Mouse (Mus musculus): ENCODE measurements at regions not wholly inside any gene's neighbourhood (a gene's known extent, or its start where the extent isn't known, plus 50 kb on each side); places are given as distances from the start of the nearest gene placed in this dataset.

DNA sequence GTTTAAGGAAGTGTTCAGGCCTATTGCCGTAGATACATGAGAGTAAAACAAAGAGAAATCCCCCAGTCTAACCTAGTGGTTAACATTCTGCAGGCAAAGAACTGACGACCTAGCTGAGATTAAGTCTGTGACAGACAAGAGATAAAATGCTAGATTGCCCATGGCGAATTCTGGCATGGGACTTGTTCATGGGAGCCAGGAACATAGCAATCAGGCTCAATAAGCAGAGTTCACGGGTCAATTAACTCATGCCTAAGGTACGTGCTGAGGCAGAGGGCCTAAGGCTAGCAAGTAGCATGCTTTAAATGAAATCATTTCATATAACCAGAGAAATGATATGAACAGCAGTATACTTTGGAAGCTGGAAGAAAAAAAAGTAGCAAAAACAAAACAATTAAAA, 1119.2 kb upstream of the Adgrl2 start:
- H3K27me3 ChIP-seq (ENCODE audit: insufficient read depth, poor library complexity, severe bottlenecking) = no peaks in the 10 kb centered on the region
- no peaks in the 10 kb centered on the region for H3K36me3 ChIP-seq
- no peak overlapping the region for H3K4me3 ChIP-seq
- H3K4me1 ChIP-seq (replicated peaks) = no peaks in the 10 kb centered on the region
- no peak for DNase-seq (ENCODE audit: low spot score)
- no peak overlapping the region for H3K27ac ChIP-seq
- no peaks in the 10 kb centered on the region for H3K9me3 ChIP-seq
- WGBS = 73% methylated on average over 5 of the region's 5 CpGs

DNA sequence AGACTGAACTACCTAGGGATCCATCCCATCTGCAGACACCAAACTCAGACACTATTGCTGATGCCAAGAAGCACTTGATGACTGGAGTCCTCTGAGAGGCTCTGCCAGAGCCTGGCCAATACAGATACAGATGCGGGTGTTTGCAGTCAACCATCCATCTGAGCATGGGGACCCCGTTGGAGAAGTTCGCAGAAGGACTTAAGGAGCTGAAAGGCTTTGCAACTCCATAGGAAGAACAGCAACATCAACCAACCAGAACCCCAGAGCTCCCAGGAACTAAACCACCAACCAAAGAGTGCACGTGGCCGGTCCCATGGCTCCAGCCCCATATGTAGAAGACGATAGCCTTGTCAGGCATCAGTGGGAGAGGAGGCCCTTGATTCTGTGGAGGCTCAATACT, 1121.9 kb upstream of the Adgrl2 start:
- DNase-seq (ENCODE audit: low spot score) = no peak

DNA sequence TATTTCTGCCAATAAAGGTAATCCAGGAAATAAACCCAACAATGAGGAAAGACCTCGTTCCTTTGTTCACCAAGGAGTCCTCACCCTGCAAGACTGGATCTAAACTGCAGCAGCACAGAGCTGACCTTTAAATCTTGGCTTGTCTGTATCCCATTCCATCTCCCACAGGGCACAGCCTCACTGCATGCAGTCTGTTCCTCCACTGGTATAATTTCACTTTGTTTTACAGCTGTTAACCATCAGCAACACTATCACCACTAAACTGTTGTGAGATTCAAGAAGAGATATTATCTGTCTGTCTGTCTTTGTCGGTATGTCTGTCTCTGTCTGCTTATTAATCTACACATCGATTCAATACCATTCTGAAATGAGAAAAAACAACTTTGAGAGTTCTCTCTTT, 1129.5 kb upstream of the Adgrl2 start:
- Histone ChIP-seq H3K27ac (no peak overlapping the region), H3K9me3 (no peaks in the 10 kb centered on the region), H3K4me1 (replicated peaks) (no peaks in the 10 kb centered on the region), H3K36me3 (no peaks in the 10 kb centered on the region), H3K27me3 (ENCODE audit: insufficient read depth, poor library complexity, severe bottlenecking) (no peaks in the 10 kb centered on the region), H3K4me3 (no peak overlapping the region)
- DNase-seq (ENCODE audit: low spot score) = no peak
- 70% methylated on average over 3 of the region's 3 CpGs for WGBS

More for the DNA sequence above, 1121.9 kb upstream of the Adgrl2 start:
- Histone ChIP-seq H3K4me3 (no peak overlapping the region), H3K36me3 (no peaks in the 10 kb centered on the region), H3K27me3 (ENCODE audit: insufficient read depth, poor library complexity, severe bottlenecking) (no peaks in the 10 kb centered on the region), H3K4me1 (replicated peaks) (no peaks in the 10 kb centered on the region), H3K9me3 (no peaks in the 10 kb centered on the region), H3K27ac (no peak overlapping the region)
- 92% methylated on average over 6 of the region's 6 CpGs for WGBS

DNA sequence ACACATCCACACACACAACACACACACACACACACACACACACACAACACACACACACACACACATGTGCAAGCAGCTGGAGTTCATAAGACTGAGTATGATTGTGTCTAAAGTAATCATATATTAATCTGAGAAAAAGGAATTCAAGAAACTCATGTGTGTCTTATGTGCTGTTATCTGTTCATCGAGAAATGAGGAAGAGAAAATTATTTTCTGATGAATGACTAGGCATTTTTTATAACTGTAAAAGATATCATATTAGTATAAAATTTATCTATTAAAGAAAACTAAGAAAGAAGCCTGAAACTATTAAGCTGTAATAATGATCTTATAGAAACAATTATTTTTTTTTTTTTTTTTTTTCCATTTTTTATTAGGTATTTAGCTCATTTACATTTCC, 1156.3 kb upstream of the Adgrl2 start:
- no peaks in the 10 kb centered on the region for H3K36me3 ChIP-seq
- no peaks in the 10 kb centered on the region for H3K9me3 ChIP-seq
- H3K4me3 ChIP-seq = no peak overlapping the region
- H3K4me1 ChIP-seq (replicated peaks) = no peaks in the 10 kb centered on the region
- no peak overlapping the region for H3K27ac ChIP-seq
- no peaks in the 10 kb centered on the region for H3K27me3 ChIP-seq (ENCODE audit: insufficient read depth, poor library complexity, severe bottlenecking)
- WGBS = 88% methylated on average over 1 of the region's 1 CpGs
- no peak for DNase-seq (ENCODE audit: low spot score)

GRCm38 (mm10) chr3:150151152-150151822, 1160.9 kb upstream of the Adgrl2 start:
- Histone ChIP-seq H3K4me3 (no peak overlapping the region), H3K27ac (no peak overlapping the region), H3K9me3 (no peaks in the 10 kb centered on the region), H3K27me3 (ENCODE audit: insufficient read depth, poor library complexity, severe bottlenecking) (no peaks in the 10 kb centered on the region), H3K4me1 (replicated peaks) (no peaks in the 10 kb centered on the region), H3K36me3 (no peaks in the 10 kb centered on the region)
- DNase-seq (ENCODE audit: low spot score) = no peak
- WGBS = 84% methylated on average over 7 of the region's 7 CpGs

DNA sequence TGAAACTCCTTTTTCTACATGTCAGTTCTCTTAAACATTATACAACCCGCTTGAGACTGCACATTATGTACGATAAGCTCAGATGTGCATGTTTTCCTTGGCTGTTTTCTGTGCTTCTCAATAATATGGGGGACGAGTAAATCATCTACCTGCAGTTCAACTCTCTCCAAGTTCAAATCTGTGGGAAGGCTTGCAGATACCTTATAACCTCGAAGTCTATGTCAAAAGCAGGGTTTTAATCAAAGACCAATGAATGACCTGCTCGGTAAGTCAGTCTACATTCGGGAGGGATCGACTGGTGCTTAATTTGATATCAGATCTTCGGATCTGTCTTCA, 1161.4 kb upstream of the Adgrl2 start:
- 91% methylated on average over 8 of the region's 8 CpGs for WGBS
- Histone ChIP-seq H3K4me3 (no peak overlapping the region), H3K4me1 (replicated peaks) (no peaks in the 10 kb centered on the region), H3K27ac (no peak overlapping the region), H3K36me3 (no peaks in the 10 kb centered on the region), H3K9me3 (no peaks in the 10 kb centered on the region), H3K27me3 (ENCODE audit: insufficient read depth, poor library complexity, severe bottlenecking) (no peaks in the 10 kb centered on the region)
- DNase-seq (ENCODE audit: low spot score) = no peak

DNA sequence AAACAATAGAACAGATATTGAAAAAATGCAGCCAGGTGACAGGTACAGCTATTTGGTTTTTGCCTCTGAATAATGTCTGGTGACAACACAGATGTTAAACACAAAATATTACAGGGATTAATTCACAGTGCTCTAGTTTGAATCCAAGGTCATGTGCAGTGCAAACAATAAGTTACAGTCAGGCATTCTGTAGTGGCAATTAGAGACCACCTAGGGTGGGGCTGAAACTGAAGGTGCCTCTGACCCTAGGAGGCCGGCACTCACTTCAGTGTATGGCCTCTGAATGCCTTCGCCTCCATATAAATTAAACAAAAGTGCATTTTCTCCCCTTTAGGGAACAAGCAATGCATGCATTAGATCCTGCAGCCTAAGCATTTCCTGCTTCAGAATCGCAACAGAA, 1162.5 kb upstream of the Adgrl2 start:
- Histone ChIP-seq H3K27me3 (ENCODE audit: insufficient read depth, poor library complexity, severe bottlenecking) (no peaks in the 10 kb centered on the region), H3K27ac (no peak overlapping the region), H3K4me3 (no peak overlapping the region), H3K9me3 (no peaks in the 10 kb centered on the region), H3K4me1 (replicated peaks) (no peaks in the 10 kb centered on the region), H3K36me3 (no peaks in the 10 kb centered on the region)
- WGBS = 70% methylated on average over 3 of the region's 3 CpGs
- DNase-seq (ENCODE audit: low spot score) = no peak

GRCm38 (mm10) chr3:150185807-150186206, 1195.5 kb upstream of the Adgrl2 start:
- no peaks in the 10 kb centered on the region for H3K4me1 ChIP-seq (replicated peaks)
- H3K27ac ChIP-seq = no peak overlapping the region
- H3K36me3 ChIP-seq = no peaks in the 10 kb centered on the region
- H3K27me3 ChIP-seq (ENCODE audit: insufficient read depth, poor library complexity, severe bottlenecking) = no peaks in the 10 kb centered on the region
- no peak overlapping the region for H3K4me3 ChIP-seq
- no peak for DNase-seq (ENCODE audit: low spot score)
- 89% methylated on average over 2 of the region's 2 CpGs for WGBS
- no peaks in the 10 kb centered on the region for H3K9me3 ChIP-seq

DNA sequence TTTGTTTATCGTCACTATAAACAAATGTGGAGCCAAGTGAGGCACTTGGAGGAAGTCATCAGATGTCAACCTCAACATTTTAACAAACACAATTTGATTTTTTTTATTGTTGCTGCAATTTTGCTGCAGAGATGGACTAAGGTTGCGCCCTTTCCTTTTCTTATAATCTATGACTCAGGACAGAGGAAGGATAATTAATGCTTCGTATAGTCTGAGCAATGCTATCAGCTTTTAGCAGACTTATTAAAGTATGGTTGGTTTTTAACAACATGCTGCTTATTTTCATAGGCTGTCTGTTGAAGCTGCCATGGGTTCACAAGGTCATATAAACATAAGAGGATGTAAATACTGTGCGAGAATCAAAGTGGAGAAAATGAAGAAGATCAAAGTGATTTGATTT, 1202.8 kb upstream of the Adgrl2 start:
- 79% methylated on average over 4 of the region's 4 CpGs for WGBS
- Histone ChIP-seq H3K27ac (no peak overlapping the region), H3K4me3 (no peak overlapping the region), H3K4me1 (replicated peaks) (no peaks in the 10 kb centered on the region), H3K36me3 (no peaks in the 10 kb centered on the region), H3K9me3 (no peaks in the 10 kb centered on the region), H3K27me3 (ENCODE audit: insufficient read depth, poor library complexity, severe bottlenecking) (no peaks in the 10 kb centered on the region)
- no peak for DNase-seq (ENCODE audit: low spot score)

DNA sequence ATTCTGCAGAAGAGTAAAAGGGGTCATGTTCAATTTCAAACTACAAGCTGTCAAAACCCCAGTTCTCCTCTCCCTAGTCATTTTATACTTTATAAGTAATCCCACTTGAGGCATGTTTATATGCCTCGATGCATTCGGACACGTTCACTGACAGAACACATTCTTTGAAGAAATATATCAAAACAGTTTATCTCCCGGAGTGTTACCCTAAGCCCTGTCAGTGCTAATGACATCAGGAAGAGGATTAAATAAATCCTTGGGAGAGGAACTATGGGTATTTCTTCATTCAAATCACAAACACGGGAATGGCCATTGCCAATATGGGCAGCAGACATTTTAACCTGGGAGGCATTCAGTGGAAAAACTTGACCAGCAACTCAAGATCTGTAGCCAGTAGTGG, 1208.1 kb upstream of the Adgrl2 start:
- Histone ChIP-seq H3K36me3 (no peaks in the 10 kb centered on the region), H3K27me3 (ENCODE audit: insufficient read depth, poor library complexity, severe bottlenecking) (no peaks in the 10 kb centered on the region), H3K4me1 (replicated peaks) (no peaks in the 10 kb centered on the region), H3K4me3 (no peak overlapping the region), H3K9me3 (no peaks in the 10 kb centered on the region), H3K27ac (no peak overlapping the region)
- WGBS = 86% methylated on average over 5 of the region's 5 CpGs
- DNase-seq (ENCODE audit: low spot score) = no peak

- DNase-seq (ENCODE audit: low spot score) = no peak
- no peaks in the 10 kb centered on the region for H3K27me3 ChIP-seq (ENCODE audit: insufficient read depth, poor library complexity, severe bottlenecking)
These were observed 1215.5 kb upstream of the Adgrl2 start for GRCm38 (mm10) chr3:150205902-150206301.

DNA sequence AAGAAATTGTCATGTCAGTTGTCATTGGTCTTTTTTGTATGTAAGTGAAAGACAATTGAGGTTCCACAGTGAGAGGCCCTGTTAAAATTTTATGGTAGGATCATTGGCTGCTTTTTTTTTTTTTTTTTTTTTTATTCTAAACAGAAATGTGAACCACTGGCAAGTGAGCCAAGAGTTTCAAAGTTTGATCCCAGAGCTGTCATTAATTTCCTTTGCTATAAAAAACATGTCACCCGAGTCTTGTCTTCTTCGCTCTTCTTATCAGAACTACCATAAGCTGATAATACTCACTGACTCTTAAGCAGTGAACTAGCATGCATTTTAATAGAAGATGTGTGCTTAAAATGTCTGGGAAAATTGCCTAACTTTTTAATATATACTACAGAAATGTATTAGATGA, 1204.4 kb upstream of the Adgrl4 start:
- Histone ChIP-seq H3K36me3 (no peaks in the 10 kb centered on the region), H3K4me3 (no peak overlapping the region), H3K9me3 (no peaks in the 10 kb centered on the region), H3K4me1 (replicated peaks) (no peaks in the 10 kb centered on the region), H3K27me3 (ENCODE audit: insufficient read depth, poor library complexity, severe bottlenecking) (no peaks in the 10 kb centered on the region), H3K27ac (no peak overlapping the region)
- WGBS = 89% methylated on average over 2 of the region's 2 CpGs
- no peak for DNase-seq (ENCODE audit: low spot score)

More at GRCm38 (mm10) chr3:150205902-150206301, 1215.5 kb upstream of the Adgrl2 start:
- Histone ChIP-seq H3K36me3 (no peaks in the 10 kb centered on the region), H3K4me3 (no peak overlapping the region), H3K27ac (no peak overlapping the region), H3K4me1 (replicated peaks) (no peaks in the 10 kb centered on the region), H3K9me3 (no peaks in the 10 kb centered on the region)

- 91% methylated on average over 7 of the region's 7 CpGs for WGBS
- no peak for DNase-seq (ENCODE audit: low spot score)
- Histone ChIP-seq H3K4me3 (no peak overlapping the region), H3K36me3 (no peaks in the 10 kb centered on the region), H3K4me1 (replicated peaks) (no peaks in the 10 kb centered on the region), H3K27me3 (ENCODE audit: insufficient read depth, poor library complexity, severe bottlenecking) (no peaks in the 10 kb centered on the region), H3K9me3 (no peaks in the 10 kb centered on the region), H3K27ac (no peak overlapping the region)
These were observed 1200.6 kb upstream of the Adgrl4 start for GRCm38 (mm10) chr3:150236946-150237600.

- 86% methylated on average over 2 of the region's 2 CpGs for WGBS
- Histone ChIP-seq H3K27ac (no peak overlapping the region), H3K27me3 (ENCODE audit: insufficient read depth, poor library complexity, severe bottlenecking) (no peaks in the 10 kb centered on the region), H3K36me3 (no peaks in the 10 kb centered on the region), H3K4me1 (replicated peaks) (no peaks in the 10 kb centered on the region), H3K9me3 (no peaks in the 10 kb centered on the region), H3K4me3 (no peak overlapping the region)
- no peak for DNase-seq (ENCODE audit: low spot score)
These were observed 1162.6 kb upstream of the Adgrl4 start for GRCm38 (mm10) chr3:150275038-150275437.

All from hindbrain, embryonic 10.5 days (tissue).